Mouse (Mus musculus): Measurements from ENCODE around the gene Ercc1. TPM values are rescaled to one million over a fixed set of nuclear protein-coding genes. Genes with fewer than 3 reads are reported as not detected.

Gene Ercc1
- polyA plus RNA-seq, 1 experiment, result 46.6 TPM

DNA sequence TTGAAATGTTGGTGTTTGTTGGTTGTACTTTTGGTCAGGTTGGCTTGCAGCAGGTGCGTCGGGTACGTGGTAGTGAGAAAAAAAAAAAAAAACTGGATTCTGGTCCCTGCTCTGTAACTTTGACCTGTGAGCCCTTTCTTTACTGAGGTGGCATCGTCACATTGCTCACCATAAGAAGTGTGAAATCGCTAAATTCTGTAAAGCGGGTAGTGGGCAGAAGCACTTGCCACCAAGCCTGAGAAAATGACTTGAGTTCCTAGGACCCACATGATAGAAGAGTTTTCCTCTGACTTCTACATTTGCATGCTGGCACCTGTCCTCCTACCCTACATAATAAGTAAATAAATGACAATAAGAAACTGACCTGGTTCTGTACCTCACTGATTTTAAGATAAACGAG is 23.9 kb upstream of the Ercc1 start:
- TF ChIP-seq CTCF (IDR thresholded peaks at IDR 0.05; ENCODE audit: insufficient read depth, low read length) (no peak), POLR2A (IDR thresholded peaks at IDR 0.05; ENCODE audit: borderline replicate concordance, extremely low read depth, low read depth, low read length) (no peak)

GRCm38 (mm10) chr7:19321464-19321863 is 23.1 kb upstream of the Ercc1 start:
- H3K4me3 ChIP-seq (replicated peaks; ENCODE audit: extremely low read depth, low read depth, low read length), result no peak overlapping the region
- H3K4me1 ChIP-seq (ENCODE audit: control insufficient read depth, insufficient read depth, low read length), result peaks cover 14% of the 10 kb centered on the region
- WGBS, result 28% methylated on average over 5 of the region's 5 CpGs
- DNase-seq, result no peak
- no peak for TF ChIP-seq POLR2A (IDR thresholded peaks at IDR 0.05; ENCODE audit: borderline replicate concordance, extremely low read depth, low read depth, low read length)

More for the DNA sequence above, 23.9 kb upstream of the Ercc1 start:
- no peak for DNase-seq
- Histone ChIP-seq H3K4me3 (replicated peaks; ENCODE audit: extremely low read depth, low read depth, low read length) (no peak overlapping the region), H3K4me1 (ENCODE audit: control insufficient read depth, insufficient read depth, low read length) (peaks cover 12% of the 10 kb centered on the region)
- WGBS, result 36% methylated on average over 7 of the region's 7 CpGs

- peaks cover 12% of the 10 kb centered on the region for H3K4me1 ChIP-seq (ENCODE audit: control insufficient read depth, insufficient read depth, low read length)
- 43% methylated on average over 9 of the region's 9 CpGs for WGBS
- H3K4me3 ChIP-seq (replicated peaks; ENCODE audit: extremely low read depth, low read depth, low read length), result no peak overlapping the region
- DNase-seq, result no peak
- TF ChIP-seq POLR2A (IDR thresholded peaks at IDR 0.05; ENCODE audit: borderline replicate concordance, extremely low read depth, low read depth, low read length) (no peak), CTCF (IDR thresholded peaks at IDR 0.05; ENCODE audit: insufficient read depth, low read length) (no peak)
These were observed 22.1 kb upstream of the Ercc1 start for GRCm38 (mm10) chr7:19322489-19322888.

- H3K4me1 ChIP-seq (ENCODE audit: control insufficient read depth, insufficient read depth, low read length), result peaks cover 11% of the 10 kb centered on the region
- no peak overlapping the region for H3K4me3 ChIP-seq (replicated peaks; ENCODE audit: extremely low read depth, low read depth, low read length)
- no peak for TF ChIP-seq POLR2A (IDR thresholded peaks at IDR 0.05; ENCODE audit: borderline replicate concordance, extremely low read depth, low read depth, low read length)
- no peak for TF ChIP-seq CTCF (IDR thresholded peaks at IDR 0.05; ENCODE audit: insufficient read depth, low read length)
- WGBS, result 81% methylated on average over 11 of the region's 11 CpGs
- DNase-seq, result no peak
These were observed 20.4 kb upstream of the Ercc1 start for GRCm38 (mm10) chr7:19324221-19324620.

DNA sequence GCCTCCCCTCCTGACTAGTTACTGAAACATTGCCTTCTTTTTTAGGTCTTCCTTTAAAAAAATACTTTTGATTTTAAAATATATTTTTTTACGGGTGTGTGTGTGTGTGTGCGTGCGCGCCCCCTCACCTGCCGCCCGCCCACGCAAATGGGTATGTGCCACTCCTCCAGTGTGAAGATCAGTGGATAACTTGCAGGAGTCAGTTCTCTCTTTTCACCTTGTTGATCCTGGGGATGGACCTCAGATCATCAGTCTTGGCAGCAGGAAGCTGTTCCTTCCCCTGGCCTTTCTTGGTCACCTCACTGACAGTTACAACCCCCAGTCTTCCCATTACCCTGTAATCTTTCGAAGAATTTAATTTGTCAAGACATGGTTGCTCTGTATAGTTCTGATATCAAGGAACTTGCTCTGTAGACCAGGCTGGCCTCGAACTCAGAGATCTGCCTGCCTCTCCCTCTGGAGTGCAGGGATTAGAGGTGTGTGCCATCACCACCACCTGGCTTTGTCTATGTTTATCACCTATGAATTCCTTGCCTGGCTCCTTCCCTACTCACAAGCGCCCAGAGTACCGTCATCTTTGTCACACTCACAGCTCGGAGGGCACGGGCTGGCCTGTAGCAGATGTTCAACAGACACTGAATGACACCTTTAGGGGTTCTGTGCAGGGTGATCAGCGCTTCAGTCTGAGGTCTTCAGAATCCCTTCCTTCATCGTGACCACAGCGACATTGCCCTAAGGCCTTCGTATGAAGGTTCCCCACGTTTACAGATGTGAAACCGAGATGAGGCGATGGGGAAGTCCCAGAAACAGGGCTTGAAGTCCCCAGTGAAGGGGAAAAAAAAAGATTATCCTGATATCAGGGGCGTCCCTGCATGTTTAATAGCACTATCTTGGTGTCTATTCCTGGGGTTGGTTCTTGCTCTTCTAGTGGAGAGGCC is 19.0 kb upstream of the Ercc1 start:
- WGBS, result 67% methylated on average over 21 of the region's 21 CpGs
- H3K4me3 ChIP-seq (replicated peaks; ENCODE audit: extremely low read depth, low read depth, low read length), result no peak overlapping the region
- no peak for DNase-seq
- no peak for TF ChIP-seq POLR2A (IDR thresholded peaks at IDR 0.05; ENCODE audit: borderline replicate concordance, extremely low read depth, low read depth, low read length)
- TF ChIP-seq CTCF (IDR thresholded peaks at IDR 0.05; ENCODE audit: insufficient read depth, low read length), result no peak
- H3K4me1 ChIP-seq (ENCODE audit: control insufficient read depth, insufficient read depth, low read length), result peaks cover 6% of the 10 kb centered on the region

GRCm38 (mm10) chr7:19326359-19326758 is 18.2 kb upstream of the Ercc1 start:
- DNase-seq, result peak; percentile 92
- under 1% methylated on average over 20 of the region's 20 CpGs for WGBS

DNA sequence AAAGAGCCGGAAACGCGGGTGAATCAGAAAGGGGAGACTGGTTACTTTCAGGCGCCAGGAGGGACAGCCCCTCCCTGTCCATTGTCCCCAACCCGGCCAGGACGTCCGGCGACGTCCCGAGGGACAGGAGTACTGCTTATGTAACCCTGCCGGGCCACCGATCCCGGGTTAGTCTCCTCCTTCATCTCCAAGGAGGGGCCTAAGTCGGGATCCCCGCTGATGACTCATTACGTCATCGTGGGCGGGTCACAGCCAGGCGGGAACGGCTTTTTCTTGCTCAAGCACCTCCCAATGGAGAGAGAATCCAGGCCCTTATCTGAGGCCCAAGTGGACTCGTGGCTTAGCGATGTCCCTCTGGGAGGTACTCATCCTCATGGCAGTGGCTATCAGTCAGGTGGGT is 17.4 kb upstream of the Ercc1 start:
- no peak for TF ChIP-seq CTCF (IDR thresholded peaks at IDR 0.05; ENCODE audit: insufficient read depth, low read length)
- TF ChIP-seq POLR2A (IDR thresholded peaks at IDR 0.05; ENCODE audit: borderline replicate concordance, extremely low read depth, low read depth, low read length), result peak; percentile 82; the same call in 1 of the 2 replicates
- peaks cover 6% of the 10 kb centered on the region for H3K4me1 ChIP-seq (ENCODE audit: control insufficient read depth, insufficient read depth, low read length)
- H3K4me3 ChIP-seq (replicated peaks; ENCODE audit: extremely low read depth, low read depth, low read length), result peak overlapping the region; percentile 33
- peak; percentile 87 for DNase-seq
- 1% methylated on average over 22 of the region's 22 CpGs for WGBS

More at GRCm38 (mm10) chr7:19326359-19326758, 18.2 kb upstream of the Ercc1 start:
- TF ChIP-seq POLR2A (IDR thresholded peaks at IDR 0.05; ENCODE audit: borderline replicate concordance, extremely low read depth, low read depth, low read length), result 0 out of 2 replicates have a peak, but pooled peaks have one; percentile 27
- no peak for TF ChIP-seq CTCF (IDR thresholded peaks at IDR 0.05; ENCODE audit: insufficient read depth, low read length)
- no peak overlapping the region for H3K4me3 ChIP-seq (replicated peaks; ENCODE audit: extremely low read depth, low read depth, low read length)
- peaks cover 6% of the 10 kb centered on the region for H3K4me1 ChIP-seq (ENCODE audit: control insufficient read depth, insufficient read depth, low read length)

DNA sequence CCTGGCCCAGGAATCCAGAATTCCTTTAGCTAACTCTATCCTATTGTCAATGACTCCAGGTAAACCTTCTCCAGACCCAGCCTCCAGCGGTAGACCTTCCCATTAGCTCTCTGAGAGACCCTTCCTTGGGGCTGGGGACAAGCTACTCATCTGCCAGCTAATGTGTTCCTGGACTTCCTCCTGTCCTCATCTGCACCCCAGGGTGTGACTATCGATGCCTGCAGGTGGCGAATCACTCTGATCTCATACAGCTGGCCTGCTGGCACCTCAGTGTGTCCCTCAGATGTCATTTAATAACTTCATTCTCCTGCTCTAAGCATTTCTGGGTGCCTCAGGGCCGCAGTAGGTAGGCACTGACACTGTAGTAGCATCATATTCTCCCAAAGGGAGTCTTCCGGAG is 16.8 kb upstream of the Ercc1 start:
- H3K4me3 ChIP-seq (replicated peaks; ENCODE audit: extremely low read depth, low read depth, low read length), result no peak overlapping the region
- no peak for DNase-seq
- peaks cover 9% of the 10 kb centered on the region for H3K4me1 ChIP-seq (ENCODE audit: control insufficient read depth, insufficient read depth, low read length)
- 69% methylated on average over 5 of the region's 5 CpGs for WGBS
- TF ChIP-seq POLR2A (IDR thresholded peaks at IDR 0.05; ENCODE audit: borderline replicate concordance, extremely low read depth, low read depth, low read length) (no peak), CTCF (IDR thresholded peaks at IDR 0.05; ENCODE audit: insufficient read depth, low read length) (no peak)

DNA sequence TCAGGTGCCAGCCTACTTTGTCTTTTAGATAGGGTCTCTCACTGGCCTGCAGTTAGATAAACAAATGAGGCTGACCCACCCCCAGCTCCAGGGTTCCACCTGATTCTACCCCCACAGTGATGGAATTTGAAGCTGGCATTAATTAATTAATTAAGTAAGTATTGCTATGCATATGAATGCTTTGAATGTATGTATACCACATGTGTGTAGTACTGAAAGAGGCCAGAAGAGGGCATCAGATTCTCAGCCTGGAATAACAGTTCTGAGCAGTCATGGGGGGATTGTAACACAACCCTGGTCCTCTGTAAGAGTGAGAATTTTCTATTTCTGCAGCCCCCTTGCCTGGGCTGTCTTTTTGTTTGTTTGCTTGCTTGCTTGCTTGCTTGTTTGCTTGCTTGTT is 16.2 kb upstream of the Ercc1 start:
- peaks cover 11% of the 10 kb centered on the region for H3K4me1 ChIP-seq (ENCODE audit: control insufficient read depth, insufficient read depth, low read length)
- DNase-seq, result no peak
- H3K4me3 ChIP-seq (replicated peaks; ENCODE audit: extremely low read depth, low read depth, low read length), result no peak overlapping the region
- TF ChIP-seq POLR2A (IDR thresholded peaks at IDR 0.05; ENCODE audit: borderline replicate concordance, extremely low read depth, low read depth, low read length) (no peak), CTCF (IDR thresholded peaks at IDR 0.05; ENCODE audit: insufficient read depth, low read length) (no peak)

GRCm38 (mm10) chr7:19331910-19332309 is 12.7 kb upstream of the Ercc1 start:
- no peak for DNase-seq
- TF ChIP-seq POLR2A (IDR thresholded peaks at IDR 0.05; ENCODE audit: borderline replicate concordance, extremely low read depth, low read depth, low read length) (no peak), CTCF (IDR thresholded peaks at IDR 0.05; ENCODE audit: insufficient read depth, low read length) (no peak)
- Histone ChIP-seq H3K4me1 (ENCODE audit: control insufficient read depth, insufficient read depth, low read length) (peaks cover 8% of the 10 kb centered on the region), H3K4me3 (replicated peaks; ENCODE audit: extremely low read depth, low read depth, low read length) (no peak overlapping the region)
- WGBS, result 66% methylated on average over 2 of the region's 2 CpGs

Data from lung, adult 2 months (tissue).